Mouse (Mus musculus) CD4-positive, CD25-positive, alpha-beta regulatory T cell, adult 4 months (primary cell): Measurements from ENCODE around the gene Stom. TPM values are rescaled to one million over a fixed set of nuclear protein-coding genes. Genes with fewer than 3 reads are reported as not detected.

Experiments
- ATAC-seq: one replicate; pipeline ENCODE4 v1.8.0; 2017
- polyA plus RNA-seq, 2 experiments: library from polyadenylated mRNA; unstranded; fragments of 100-300 nt; shearing (Covaris generic); gene quantifications; one replicate each; pipeline ENCODE4 v1.2.1; 2017

The Stom gene
- polyA plus RNA-seq = 1 to 10 TPM; 2.6 to 3.6 TPM

DNA sequence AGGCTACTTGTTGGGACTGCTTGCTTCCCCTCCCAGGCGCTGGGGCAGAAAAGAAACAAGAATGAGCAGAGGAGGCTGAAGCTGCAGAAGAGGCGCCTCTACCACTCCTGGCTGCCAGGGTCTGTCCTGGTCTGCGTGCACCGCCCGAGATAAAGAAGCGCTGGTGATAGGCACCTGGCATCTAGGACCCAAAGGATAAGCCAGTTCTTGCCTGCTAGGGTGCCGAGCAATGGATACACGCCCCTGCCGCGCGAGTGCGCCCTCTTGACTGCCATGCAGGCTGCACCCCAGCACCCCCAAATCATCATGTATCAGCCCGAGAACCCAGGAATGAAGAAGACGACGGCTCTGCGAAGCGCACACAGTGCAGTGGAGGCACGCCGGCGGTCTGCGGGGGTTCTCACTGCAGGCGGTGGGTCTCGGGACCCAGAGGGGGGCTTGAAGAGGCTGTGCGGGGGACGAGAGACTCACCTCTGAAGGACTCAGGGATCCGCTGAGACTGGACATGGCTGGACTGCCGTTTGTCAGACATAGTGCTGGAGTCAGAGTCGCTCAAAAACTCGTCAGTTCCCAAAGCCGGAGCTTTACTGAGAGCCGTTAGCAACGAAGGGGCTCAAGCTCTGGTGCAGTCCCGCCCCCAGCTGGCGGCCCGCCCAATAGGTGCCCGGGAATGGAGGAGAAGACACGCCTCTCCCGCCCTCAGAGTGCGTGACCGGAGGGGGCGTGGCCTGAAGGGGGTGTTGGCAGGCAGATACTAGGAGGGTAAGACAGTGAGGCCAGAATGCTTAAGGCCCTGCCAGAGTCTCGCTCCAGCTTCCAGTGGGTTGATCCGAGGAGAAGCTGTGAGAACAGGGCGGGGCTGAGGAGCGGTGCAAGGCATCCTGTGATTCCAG, at the start of gene Stom:
Gene Stom (minus strand): TSS at position 589 of the 893 bp plus-strand sequence.
- ATAC-seq = peak; percentile 98

DNA sequence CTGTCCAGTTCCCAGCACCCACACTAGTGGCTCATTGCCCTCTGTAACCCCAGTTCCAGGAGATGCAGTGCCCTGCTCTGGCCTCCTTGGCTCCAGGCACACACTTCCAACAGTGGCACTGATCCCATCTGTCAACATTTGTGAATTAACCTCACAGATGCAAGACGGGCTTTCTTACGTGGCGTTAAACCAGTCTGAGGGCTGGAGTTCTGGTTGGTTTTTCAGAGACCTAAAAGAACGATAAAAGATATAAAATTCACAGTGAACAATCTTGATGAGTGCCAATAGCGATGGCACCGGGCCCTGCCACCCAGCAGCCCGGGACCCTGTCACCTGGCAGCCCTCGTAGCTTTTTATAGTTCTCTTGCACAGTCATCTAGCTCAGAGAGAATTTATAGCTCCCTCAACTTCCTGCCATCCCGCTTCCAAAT, 48.7 kb upstream of the Stom start:
- no peak for ATAC-seq

DNA sequence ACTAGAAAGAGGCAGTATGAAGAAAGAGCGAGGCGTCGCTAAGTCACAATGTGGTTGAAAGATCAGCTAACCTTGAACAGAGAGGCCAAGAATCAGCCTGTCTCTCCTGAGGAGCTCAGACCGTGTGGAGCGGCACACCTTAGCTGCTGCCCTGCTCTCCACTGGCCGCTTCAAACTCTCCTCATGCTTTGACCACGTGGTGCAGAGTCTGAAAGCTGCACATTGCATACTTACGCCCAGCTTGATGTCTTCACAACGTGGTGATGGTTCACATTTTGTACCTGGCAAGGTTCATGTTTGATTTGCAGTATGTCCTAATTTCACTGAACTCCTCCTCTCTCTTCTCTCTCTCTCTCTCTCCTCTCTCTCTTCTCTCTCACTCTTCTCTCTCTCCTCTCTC, 42.5 kb upstream of the Stom start:
- no peak for ATAC-seq

DNA sequence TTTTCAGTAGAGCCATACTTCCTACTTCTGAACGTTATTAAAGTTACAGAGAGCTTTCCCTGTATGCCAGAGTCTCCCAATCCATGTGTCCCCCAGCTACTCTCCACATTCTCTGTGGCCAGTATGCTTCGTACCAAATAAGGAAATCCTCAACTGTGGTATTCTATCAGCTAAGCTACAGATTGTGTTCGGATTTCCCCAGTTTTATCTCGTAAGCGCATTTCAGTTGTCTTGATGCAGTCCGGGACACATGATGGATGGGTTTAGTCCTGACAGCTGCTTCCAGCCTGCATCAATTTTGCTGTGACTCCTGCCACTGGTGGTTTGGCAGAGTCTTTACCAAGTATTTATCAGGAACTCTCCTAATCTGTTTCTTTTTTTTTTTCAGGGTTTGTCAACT, 40.8 kb upstream of the Stom start:
- ATAC-seq = no peak

GRCm38 (mm10) chr2:35373003-35373402, 36.2 kb upstream of the Stom start:
- no peak for ATAC-seq

GRCm38 (mm10) chr2:35370686-35371085, 33.9 kb upstream of the Stom start:
- no peak for ATAC-seq

- no peak for ATAC-seq
Observed at GRCm38 (mm10) chr2:35367629-35368028, 30.9 kb upstream of the Stom start, which contains the start of gene 4930568D16Rik. Gene 4930568D16Rik (minus strand): TSS chr2:35367729.

- peak; percentile 62 for ATAC-seq
Observed at GRCm38 (mm10) chr2:35349184-35349583, 12.4 kb upstream of the Stom start.

DNA sequence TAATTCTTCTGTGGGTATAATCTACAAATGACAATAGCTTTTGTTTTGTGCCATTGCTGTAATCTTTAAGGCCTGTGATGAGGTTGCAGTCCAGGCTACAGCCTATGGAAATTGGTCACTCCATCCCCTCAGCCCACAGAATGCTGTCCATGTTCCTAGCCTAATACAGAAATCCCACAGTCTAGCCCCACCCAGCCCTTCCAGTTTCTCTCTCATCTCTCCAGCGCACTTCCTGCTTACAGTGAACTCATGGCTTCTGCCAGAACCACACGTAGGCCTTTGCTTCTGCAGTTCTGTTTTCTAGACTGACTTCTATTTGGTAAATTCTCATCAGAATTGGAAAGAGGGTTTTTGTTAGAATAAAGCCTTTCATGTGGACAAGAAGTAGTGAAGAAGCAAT, 9.2 kb upstream of the Stom start:
- no peak for ATAC-seq

- no peak for ATAC-seq
Observed at GRCm38 (mm10) chr2:35342605-35343004, 5.8 kb upstream of the Stom start.

DNA sequence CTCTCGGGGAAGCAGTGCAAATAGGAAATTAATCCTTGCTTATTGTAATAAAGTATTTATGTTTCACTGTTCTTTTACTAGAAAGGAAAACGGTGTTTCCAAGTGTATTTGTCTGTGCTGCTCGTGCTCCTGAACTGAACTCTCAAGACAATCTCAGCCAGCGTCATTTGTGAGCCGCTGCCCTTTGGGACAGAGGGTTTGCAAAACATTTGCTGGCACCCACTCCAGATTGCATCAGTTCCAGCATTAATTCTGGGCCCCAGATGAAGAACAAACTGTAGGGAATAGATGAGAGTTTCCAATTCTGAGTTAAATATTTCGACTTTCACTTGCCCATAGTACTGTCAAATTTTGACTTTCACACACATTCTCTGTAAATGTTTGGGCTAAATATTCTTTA, 1.9 kb upstream of the Stom start:
- ATAC-seq = no peak

DNA sequence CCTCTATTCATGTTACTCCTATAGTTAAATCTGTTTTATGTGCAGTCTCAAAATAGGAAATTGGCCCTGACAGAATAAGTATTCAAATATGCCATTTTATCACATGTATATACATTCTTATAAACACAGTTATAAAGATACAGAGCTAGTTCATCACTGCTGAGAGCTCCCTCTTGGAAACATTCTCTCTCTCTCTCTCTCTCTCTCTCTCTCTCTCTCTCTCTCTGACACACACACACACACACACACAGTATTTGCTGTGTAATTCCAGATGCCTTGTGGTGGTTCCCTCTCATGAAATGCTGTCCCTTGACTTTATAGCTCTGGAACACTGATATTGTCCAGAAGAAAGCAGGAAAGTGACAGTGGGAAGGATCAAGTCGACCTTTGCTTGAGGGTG, 1.3 kb upstream of the Stom start:
- ATAC-seq = no peak

GRCm38 (mm10) chr2:35337419-35337818, 643 bp upstream of the Stom start:
- no peak for ATAC-seq

- ATAC-seq = no peak
Observed at GRCm38 (mm10) chr2:35335620-35336019, 1.2 kb downstream of the Stom start.

DNA sequence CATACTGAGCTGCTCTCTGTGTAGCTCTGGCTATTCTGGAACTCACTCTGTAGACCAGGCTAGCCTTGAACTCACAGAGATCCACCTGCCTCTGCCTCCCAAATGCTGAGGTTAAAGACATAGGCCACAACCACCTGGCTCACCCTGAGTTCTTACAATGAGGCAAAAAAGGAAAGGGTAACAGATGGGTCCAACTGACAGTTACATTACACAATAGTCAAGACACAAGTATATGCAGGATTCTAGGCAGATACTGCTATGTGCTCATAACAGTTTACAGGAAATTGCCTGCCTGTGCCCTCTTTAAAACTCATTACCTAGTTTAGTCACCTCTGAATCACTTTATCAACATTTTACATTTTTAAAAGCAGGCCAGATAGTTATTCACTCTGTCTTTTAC, 3.1 kb downstream of the Stom start:
- no peak for ATAC-seq

GRCm38 (mm10) chr2:35331205-35331604, 5.6 kb downstream of the Stom start:
- ATAC-seq = no peak

GRCm38 (mm10) chr2:35329061-35329460, 7.7 kb downstream of the Stom start:
- ATAC-seq = no peak

- ATAC-seq = no peak
Observed at GRCm38 (mm10) chr2:35328064-35328792, 8.5 kb downstream of the Stom start.

DNA sequence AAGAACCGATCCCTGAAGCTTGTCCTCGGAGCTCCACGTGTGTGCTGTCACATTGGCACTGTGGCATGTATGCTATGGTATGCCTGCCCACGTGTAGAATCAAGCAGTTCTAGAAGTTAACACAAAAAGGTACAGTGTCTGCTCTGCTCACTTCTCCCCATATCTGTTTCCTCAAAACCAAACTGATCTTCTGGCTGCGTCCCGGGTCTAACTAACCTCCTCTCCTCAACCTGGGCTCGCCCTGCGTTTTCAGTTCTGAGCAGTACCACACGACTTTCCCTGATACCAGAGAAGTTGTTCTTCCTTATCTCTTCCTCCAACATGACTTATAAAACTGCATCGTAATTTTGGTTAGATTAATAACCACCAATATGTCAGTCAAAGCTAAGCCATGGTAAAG, 9.2 kb downstream of the Stom start:
- ATAC-seq = no peak

DNA sequence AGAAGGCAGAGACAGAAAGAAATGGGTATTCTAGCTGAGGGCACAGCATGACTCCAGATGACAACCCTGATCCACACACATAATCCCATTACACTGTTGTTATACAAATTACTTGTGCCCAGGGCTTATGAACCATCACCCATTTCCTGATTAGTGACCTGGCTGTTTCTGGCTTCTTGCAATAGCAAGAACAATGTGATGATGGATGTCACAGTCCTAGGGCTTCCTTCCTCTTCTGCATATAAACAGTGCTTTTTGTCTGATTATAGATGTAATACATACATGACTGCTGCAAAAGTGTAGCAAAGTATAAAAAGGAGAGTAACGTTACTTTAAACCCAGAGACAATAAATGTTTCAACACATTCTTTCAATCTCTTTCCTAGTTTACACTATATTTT, 9.8 kb downstream of the Stom start:
- no peak for ATAC-seq

GRCm38 (mm10) chr2:35325930-35326329, 10.8 kb downstream of the Stom start:
- no peak for ATAC-seq

- no peak for ATAC-seq
Observed at GRCm38 (mm10) chr2:35322404-35323164, 14.2 kb downstream of the Stom start.

GRCm38 (mm10) chr2:35320399-35320798, 16.4 kb downstream of the Stom start:
- no peak for ATAC-seq
